Mouse (Mus musculus) liver, adult (tissue): ENCODE data around the gene Kctd14.
"Not testable (repeated sequence)": the region's sequence is repeated elsewhere in the genome, so short reads cannot be mapped to it uniquely, and the experiment has no call there.

ENCODE experiments used
- GATA4 ChIP-seq: IDR thresholded peaks from 2 replicates; pipeline ENCODE4 v1.6.1; 2014; ENCODE audit warnings: mild to moderate bottlenecking, low read length; ENCODE audit not compliant: insufficient replicate concordance

Gene Kctd14

GRCm38 (mm10) chr7:97451023-97451422, at the start of gene Kctd14:
Gene Kctd14, plus strand, starts transcription at chr7:97451323.
- not testable (repeated sequence) for TF ChIP-seq GATA4

- no peak for TF ChIP-seq GATA4
Measured at GRCm38 (mm10) chr7:97407145-97407544, 44.0 kb upstream of the Kctd14 start.

- TF ChIP-seq GATA4: no peak
Measured at GRCm38 (mm10) chr7:97411106-97411505, 40.0 kb upstream of the Kctd14 start.

GRCm38 (mm10) chr7:97411575-97411974, 39.5 kb upstream of the Kctd14 start:
- no peak for TF ChIP-seq GATA4

GRCm38 (mm10) chr7:97413981-97414380, 37.1 kb upstream of the Kctd14 start:
- TF ChIP-seq GATA4: no peak

GRCm38 (mm10) chr7:97414426-97414825, 36.7 kb upstream of the Kctd14 start:
- no peak for TF ChIP-seq GATA4

GRCm38 (mm10) chr7:97414915-97415687, 36.0 kb upstream of the Kctd14 start:
- TF ChIP-seq GATA4: no peak

- TF ChIP-seq GATA4: no peak
Measured at GRCm38 (mm10) chr7:97416473-97416872, 34.6 kb upstream of the Kctd14 start.

GRCm38 (mm10) chr7:97416906-97417777, 34.0 kb upstream of the Kctd14 start, which contains the start of gene Thrsp:
Gene Thrsp, minus strand, starts transcription at chr7:97417730.
- TF ChIP-seq GATA4: no peak

- TF ChIP-seq GATA4: no peak
Measured at GRCm38 (mm10) chr7:97418717-97419116, 32.4 kb upstream of the Kctd14 start.

- TF ChIP-seq GATA4: no peak
Measured at GRCm38 (mm10) chr7:97419163-97419562, 32.0 kb upstream of the Kctd14 start.

GRCm38 (mm10) chr7:97420406-97420805, 30.7 kb upstream of the Kctd14 start:
- TF ChIP-seq GATA4: no peak

GRCm38 (mm10) chr7:97420958-97421651, 30.0 kb upstream of the Kctd14 start:
- TF ChIP-seq GATA4: no peak

GRCm38 (mm10) chr7:97423754-97424153, 27.4 kb upstream of the Kctd14 start:
- TF ChIP-seq GATA4: no peak

- TF ChIP-seq GATA4: no peak
Measured at GRCm38 (mm10) chr7:97424621-97425245, 26.4 kb upstream of the Kctd14 start.

GRCm38 (mm10) chr7:97426566-97426965, 24.6 kb upstream of the Kctd14 start:
- no peak for TF ChIP-seq GATA4

GRCm38 (mm10) chr7:97427296-97427695, 23.8 kb upstream of the Kctd14 start:
- TF ChIP-seq GATA4: no peak
